Mouse (Mus musculus) forebrain, embryonic 11.5 days (tissue): ENCODE data around the gene Aipl1. TPM values are rescaled to one million over a fixed set of nuclear protein-coding genes. Genes with fewer than 3 reads are reported as not detected.
A peak's percentile ranks its signal among the peaks of the same experiment; 100 is the strongest.

Experiments used
- ATAC-seq: fragments of 200-750 bp; cut with Nextera tagmentation; replicated peaks from 2 replicates; pipeline ENCODE4 v1.8.0; 2017; ENCODE audit warnings: moderate TSS enrichment; ENCODE audit not compliant: low FRiP score
- DNase-seq: peaks from one replicate; pipeline ENCODE4 v3.0.0-alpha.2; 2017; ENCODE audit warnings: low spot score
- H3K27ac ChIP-seq: fragments of 300-500 bp; sonication (generic); 2 replicates; pipeline ENCODE4 v1.5.1; 2014; ENCODE audit warnings: low read depth, low read length
- H3K27me3 ChIP-seq: fragments of 300-500 bp; sonication (generic); 2 replicates; pipeline ENCODE4 v1.6.1; 2014; ENCODE audit warnings: mild to moderate bottlenecking, low read length, mixed read lengths; ENCODE audit not compliant: control insufficient read depth, insufficient read depth
- H3K36me3 ChIP-seq: fragments of 300-500 bp; sonication (generic); 2 replicates; pipeline ENCODE4 v1.6.1; 2014; ENCODE audit warnings: mild to moderate bottlenecking, low read length, moderate library complexity, mixed read lengths; ENCODE audit not compliant: control insufficient read depth, insufficient read depth
- H3K4me1 ChIP-seq: fragments of 300-500 bp; sonication (generic); replicated peaks from 2 replicates; pipeline ENCODE4 v1.6.1; 2014; ENCODE audit warnings: low read length, mixed read lengths; ENCODE audit not compliant: control insufficient read depth, insufficient read depth
- H3K4me2 ChIP-seq: fragments of 300-500 bp; sonication (generic); 2 replicates; pipeline ENCODE4 v1.6.1; 2014; ENCODE audit warnings: low read depth, mild to moderate bottlenecking, low read length, moderate library complexity, mixed read lengths; ENCODE audit not compliant: severe bottlenecking
- H3K4me3 ChIP-seq: fragments of 300-500 bp; sonication (generic); 2 replicates; pipeline ENCODE4 v1.5.1; 2014; ENCODE audit warnings: low read depth, low read length
- H3K9ac ChIP-seq: fragments of 300-500 bp; sonication (generic); 2 replicates; pipeline ENCODE4 v1.6.1; 2014; ENCODE audit warnings: low read length
- H3K9me3 ChIP-seq: fragments of 300-500 bp; sonication (generic); 2 replicates; pipeline ENCODE4 v1.6.1; 2016; ENCODE audit warnings: low read length, mixed read lengths; ENCODE audit not compliant: control insufficient read depth
- WGBS: fragments of 180-500 bp; shearing (Covaris S2); extraction: QIAGEN DNeasy Blood & Tissue Kit; methylation state at CpG from one replicate; pipeline ENCODE4 v1.1.7; 2014; 5-methylcytosine and 5-hydroxymethylcytosine counted together
- polyA plus RNA-seq: library from polyadenylated mRNA; unstranded; fragments of >200 nt; fragmentation: Nextera tagmentation; extraction: Ambion mirVana; gene quantifications from 2 replicates; pipeline ENCODE4 v1.2.1, GENCODE M21; 2014

Aipl1 gene
- polyA plus RNA-seq, 1 experiment from 2014 or later: 0.20 TPM

DNA sequence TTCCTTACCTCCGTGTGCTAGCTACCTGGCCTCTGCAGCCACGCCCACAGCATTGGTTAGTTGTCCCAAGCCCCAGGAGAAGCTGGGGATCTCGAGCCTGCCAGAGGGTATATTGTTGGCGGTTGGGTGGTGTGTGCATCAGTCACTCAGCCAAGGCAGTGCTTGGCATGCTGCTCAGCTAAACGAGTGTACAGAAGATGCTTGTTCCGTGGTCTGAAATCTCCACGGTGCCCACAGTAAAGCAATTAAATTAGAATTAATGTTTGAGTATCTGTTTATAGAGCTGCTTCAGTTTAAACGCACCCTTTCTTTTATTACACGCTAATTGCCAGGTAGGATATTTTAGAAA is 20.1 kb downstream of the Aipl1 start:
- H3K27me3 ChIP-seq: no peaks in the 10 kb centered on the region
- H3K9ac ChIP-seq: no peak overlapping the region
- ATAC-seq (no peak), DNase-seq (no peak)
- no peak overlapping the region for H3K4me2 ChIP-seq
- H3K4me3 ChIP-seq: no peak overlapping the region
- H3K9me3 ChIP-seq: no peaks in the 10 kb centered on the region
- H3K36me3 ChIP-seq: no peaks in the 10 kb centered on the region
- WGBS: 79% methylated on average over 9 of the region's 9 CpGs
- H3K4me1 ChIP-seq: no peaks in the 10 kb centered on the region; the same call in 1 of the 2 replicates
- no peak overlapping the region for H3K27ac ChIP-seq

- H3K4me3 ChIP-seq: no peak overlapping the region
- peaks cover 4% of the 10 kb centered on the region for H3K4me1 ChIP-seq
- H3K36me3 ChIP-seq: no peaks in the 10 kb centered on the region
- DNase-seq (no peak), ATAC-seq (no peak)
- no peak overlapping the region for H3K4me2 ChIP-seq
- no peaks in the 10 kb centered on the region for H3K9me3 ChIP-seq
- H3K9ac ChIP-seq: no peak overlapping the region
- no peaks in the 10 kb centered on the region for H3K27me3 ChIP-seq
- WGBS: 84% methylated on average over 13 of the region's 13 CpGs
- H3K27ac ChIP-seq: no peak overlapping the region
Observed at GRCm38 (mm10) chr11:72016518-72017252, 20.6 kb downstream of the Aipl1 start.

GRCm38 (mm10) chr11:72014674-72015073 is 22.6 kb downstream of the Aipl1 start:
- no peak for DNase-seq
- H3K4me1 ChIP-seq: peaks cover 5% of the 10 kb centered on the region
- no peaks in the 10 kb centered on the region for H3K36me3 ChIP-seq
- no peaks in the 10 kb centered on the region for H3K27me3 ChIP-seq
- no peak overlapping the region for H3K9ac ChIP-seq
- no peak overlapping the region for H3K4me2 ChIP-seq
- H3K9me3 ChIP-seq: no peaks in the 10 kb centered on the region
- no peak overlapping the region for H3K27ac ChIP-seq
- ATAC-seq: no peak
- no peak overlapping the region for H3K4me3 ChIP-seq
- 67% methylated on average over 4 of the region's 4 CpGs for WGBS

- DNase-seq (no peak), ATAC-seq (no peak)
- Histone ChIP-seq H3K4me2 (no peak overlapping the region), H3K9me3 (no peaks in the 10 kb centered on the region), H3K27me3 (no peaks in the 10 kb centered on the region), H3K36me3 (no peaks in the 10 kb centered on the region), H3K4me1 (peaks cover 5% of the 10 kb centered on the region), H3K9ac (no peak overlapping the region), H3K27ac (no peak overlapping the region; the same call in 1 of the 2 replicates), H3K4me3 (no peak overlapping the region)
- WGBS: 83% methylated on average over 1 of the region's 1 CpGs
Observed at GRCm38 (mm10) chr11:72011955-72012354, 25.4 kb downstream of the Aipl1 start.

GRCm38 (mm10) chr11:72010940-72011722 is 26.2 kb downstream of the Aipl1 start:
- H3K27ac ChIP-seq: peak overlapping the region; percentile 26; the same call in 1 of the 2 replicates
- no peaks in the 10 kb centered on the region for H3K9me3 ChIP-seq
- H3K9ac ChIP-seq: peak overlapping the region; percentile 12; the same call in 1 of the 2 replicates
- no peak overlapping the region for H3K4me3 ChIP-seq
- H3K4me2 ChIP-seq: no peak overlapping the region
- WGBS: 43% methylated on average over 9 of the region's 9 CpGs
- peaks cover 5% of the 10 kb centered on the region for H3K4me1 ChIP-seq
- no peaks in the 10 kb centered on the region for H3K36me3 ChIP-seq
- no peaks in the 10 kb centered on the region for H3K27me3 ChIP-seq
- ATAC-seq (0 out of 2 replicates have a peak, but pooled peaks have one; percentile 56), DNase-seq (no peak)

GRCm38 (mm10) chr11:72010367-72010766 is 26.9 kb downstream of the Aipl1 start:
- WGBS: 63% methylated on average over 5 of the region's 5 CpGs
- Histone ChIP-seq H3K9me3 (no peaks in the 10 kb centered on the region), H3K4me3 (no peak overlapping the region), H3K27ac (no peak overlapping the region; the same call in 1 of the 2 replicates), H3K4me2 (no peak overlapping the region), H3K9ac (no peak overlapping the region), H3K36me3 (no peaks in the 10 kb centered on the region), H3K27me3 (no peaks in the 10 kb centered on the region), H3K4me1 (peaks cover 5% of the 10 kb centered on the region)
- no peak for ATAC-seq
- DNase-seq: no peak

DNA sequence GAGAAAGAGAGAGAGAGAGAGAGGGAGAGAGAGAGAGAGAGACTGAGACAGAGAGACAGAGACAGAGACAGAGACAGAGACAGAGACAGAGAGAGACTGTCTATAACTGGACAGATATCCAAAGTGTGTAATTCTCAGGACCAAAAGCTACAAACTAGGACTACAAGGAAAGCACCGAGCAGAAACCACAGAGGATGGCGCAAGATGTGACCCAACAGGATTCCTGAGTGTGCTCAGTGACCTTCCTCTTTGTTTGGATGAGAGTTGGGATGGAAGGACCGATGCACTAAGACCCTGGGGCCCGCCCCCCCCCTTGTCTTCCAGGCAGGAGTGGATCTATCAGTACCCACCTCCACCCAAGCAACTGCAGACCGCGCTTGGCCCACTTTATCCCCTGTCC is 31.8 kb downstream of the Aipl1 start:
- no peaks in the 10 kb centered on the region for H3K9me3 ChIP-seq
- no peak for ATAC-seq
- H3K27ac ChIP-seq: no peak overlapping the region
- peak; percentile 22 for DNase-seq
- WGBS: 88% methylated on average over 6 of the region's 6 CpGs
- H3K36me3 ChIP-seq: no peaks in the 10 kb centered on the region
- no peak overlapping the region for H3K9ac ChIP-seq
- H3K4me2 ChIP-seq: no peak overlapping the region
- no peaks in the 10 kb centered on the region for H3K4me1 ChIP-seq
- H3K4me3 ChIP-seq: no peak overlapping the region
- H3K27me3 ChIP-seq: no peaks in the 10 kb centered on the region

GRCm38 (mm10) chr11:72003171-72003570 is 34.1 kb downstream of the Aipl1 start:
- WGBS: 75% methylated on average over 9 of the region's 9 CpGs
- no peaks in the 10 kb centered on the region for H3K27me3 ChIP-seq
- DNase-seq (no peak), ATAC-seq (no peak)
- no peak overlapping the region for H3K27ac ChIP-seq
- H3K4me1 ChIP-seq: no peaks in the 10 kb centered on the region
- H3K9me3 ChIP-seq: no peaks in the 10 kb centered on the region
- H3K9ac ChIP-seq: no peak overlapping the region
- H3K4me2 ChIP-seq: no peak overlapping the region
- no peaks in the 10 kb centered on the region for H3K36me3 ChIP-seq
- H3K4me3 ChIP-seq: no peak overlapping the region
